Mouse (Mus musculus) heart, postnatal 10 days (tissue): ENCODE measurements around the gene Rere. TPM values are rescaled to one million over a fixed set of nuclear protein-coding genes. Genes with fewer than 3 reads are reported as not detected.

Source experiments
- DNase-seq, 2 experiments: peaks; one replicate each; pipeline ENCODE4 v3.0.0; 2021
- intact Hi-C: fragments of 180-260 bp; cut with DNase I; formaldehyde crosslinking; loops from one replicate; pipeline ENCODE4 v1.15.1; 2025
- total RNA-seq, 2 experiments: library from RNA; stranded (reverse); gene quantifications; 2 replicates each; pipeline ENCODE4 v1.2.3; 2021

Gene Rere
- 10 to 100 TPM; 62.1 to 68.0 TPM for total RNA-seq

DNA sequence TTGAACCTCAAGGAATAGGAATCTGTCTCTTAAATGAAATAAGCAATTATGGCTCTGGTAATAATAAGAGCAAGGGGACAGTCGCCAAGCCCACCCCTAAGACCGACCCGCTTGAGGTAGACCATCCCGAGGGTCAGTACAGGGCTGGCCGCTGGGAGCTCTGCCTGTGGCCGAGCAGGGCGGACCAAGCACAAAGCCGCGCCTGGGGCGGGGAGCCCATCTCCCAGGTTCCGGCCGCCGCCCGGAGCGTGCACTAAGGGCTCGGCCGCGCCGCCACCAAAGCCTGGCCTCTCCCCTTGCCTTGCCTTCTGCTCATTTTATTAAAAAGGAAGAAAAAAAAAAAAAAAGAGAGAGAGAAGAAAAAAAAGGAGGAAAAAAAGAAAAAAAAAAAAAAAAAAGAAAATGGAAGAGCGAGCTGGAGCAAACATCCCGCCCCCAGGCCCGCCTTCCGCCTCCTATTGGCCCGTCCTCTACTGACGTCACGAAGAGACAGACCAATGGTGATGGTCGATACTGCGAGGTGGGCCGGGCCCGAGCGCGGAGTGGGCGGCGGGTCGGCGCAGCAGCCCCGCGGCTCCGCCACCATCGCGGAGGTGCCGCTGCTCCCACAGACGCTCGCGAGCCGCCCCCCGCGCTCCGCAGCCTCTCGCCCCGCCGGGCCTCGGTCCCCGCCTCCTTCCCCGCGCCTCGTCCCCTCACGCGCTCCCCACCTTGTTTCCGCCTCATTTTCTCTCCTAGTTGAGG, at the start of gene Rere:
Rere (plus strand) TSS at position 629 of the 744 bp plus-strand sequence.
- intact Hi-C loops, result no loop called here
- DNase-seq, result peak; percentile 99 to 100

DNA sequence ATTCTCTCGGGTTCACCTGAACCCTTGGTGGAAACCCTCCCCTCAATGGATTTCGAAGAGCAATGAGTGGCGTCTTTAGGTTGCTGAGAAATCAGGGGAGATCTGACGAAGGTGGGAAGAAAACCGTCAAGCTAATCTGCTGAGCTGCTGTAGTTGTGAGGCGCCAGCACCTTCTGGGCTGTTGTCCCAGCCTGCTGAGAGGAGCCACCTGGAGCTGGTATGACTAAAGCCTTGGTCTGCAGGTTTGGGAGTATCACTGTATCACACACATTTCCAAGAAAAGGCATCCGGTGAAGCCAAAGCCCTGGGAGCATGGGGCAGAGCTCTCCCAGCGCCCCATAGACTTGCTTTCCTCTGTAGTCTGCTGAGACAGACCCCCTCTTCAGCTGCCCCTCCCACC, 49.6 kb upstream of the Rere start:
- intact Hi-C loops, result no loop called here
- DNase-seq, result no peak

DNA sequence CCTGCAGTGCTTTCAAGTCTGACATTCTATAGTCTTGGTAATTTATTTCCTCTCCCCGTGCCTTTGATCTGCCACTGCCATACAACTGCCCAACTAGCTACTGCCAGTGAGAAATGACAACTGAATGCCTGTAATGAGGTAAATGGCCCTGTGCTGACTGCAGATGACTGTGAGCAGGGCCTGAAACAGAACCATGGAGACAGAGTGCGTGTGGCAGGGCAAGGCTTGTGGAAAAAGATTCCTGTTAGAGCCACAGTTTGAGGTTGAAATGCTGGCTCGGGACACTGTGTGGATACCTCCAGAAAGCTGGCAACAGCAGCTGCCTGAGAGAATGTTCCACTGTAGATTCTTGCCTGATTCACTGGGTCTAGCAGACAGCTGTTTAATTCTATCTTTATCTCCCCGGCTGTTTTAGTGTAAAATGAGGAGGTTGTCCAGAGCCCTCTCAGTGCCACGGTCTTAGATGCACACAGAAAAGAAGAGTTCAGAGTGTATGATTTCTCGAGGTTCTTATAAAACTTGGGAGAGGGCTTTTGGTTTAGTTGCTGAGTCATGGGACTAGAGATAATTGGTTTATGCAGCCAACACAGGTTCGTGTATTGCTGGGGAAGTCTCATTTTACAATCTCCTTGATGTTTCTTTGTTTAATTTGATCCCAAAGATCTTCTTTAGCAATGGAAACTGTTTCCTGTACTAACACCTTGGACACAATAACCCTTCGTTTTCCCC, 46.7 kb upstream of the Rere start:
- no peak for DNase-seq
- intact Hi-C loops, result no loop called here

DNA sequence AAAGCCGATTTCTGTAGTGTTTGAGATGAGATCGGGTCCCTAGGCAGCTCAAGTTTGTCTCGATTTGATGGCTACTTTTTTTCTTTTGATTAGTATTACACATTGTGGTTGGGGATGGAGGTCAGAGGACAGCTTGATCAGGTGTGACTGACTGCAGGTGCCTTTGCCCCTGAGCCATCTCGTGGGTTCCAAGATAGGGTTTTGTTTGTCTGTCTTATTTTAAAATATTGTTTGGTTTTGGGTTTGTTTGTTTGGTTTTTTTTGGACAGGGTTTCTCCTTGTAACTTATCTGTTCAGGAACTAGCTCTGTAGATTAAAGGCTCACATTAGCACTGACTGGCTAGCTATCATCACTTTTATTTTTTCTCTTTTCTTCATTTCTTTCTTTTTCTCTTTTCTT, 45.9 kb upstream of the Rere start:
- intact Hi-C loops, result no loop called here
- no peak for DNase-seq

DNA sequence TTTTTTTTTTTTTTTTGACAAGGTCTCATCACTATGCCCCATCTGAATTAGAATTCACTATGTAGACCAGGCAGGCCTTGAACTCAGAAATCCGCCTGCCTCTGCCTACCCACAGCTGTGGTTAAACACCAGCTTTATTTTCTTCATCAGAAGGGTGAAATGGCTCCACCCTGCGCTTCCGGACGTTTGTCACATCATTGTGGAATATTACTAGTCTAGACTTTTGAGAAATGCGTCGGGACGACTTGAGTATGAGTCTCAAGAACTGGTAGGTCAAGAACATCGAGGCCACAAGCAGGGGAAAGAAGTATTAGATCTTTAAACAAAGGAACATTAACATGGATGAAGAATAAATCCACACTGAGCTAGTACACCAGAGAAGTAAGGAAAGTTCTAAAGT, 45.4 kb upstream of the Rere start:
- intact Hi-C loops, result no loop called here
- no peak for DNase-seq

DNA sequence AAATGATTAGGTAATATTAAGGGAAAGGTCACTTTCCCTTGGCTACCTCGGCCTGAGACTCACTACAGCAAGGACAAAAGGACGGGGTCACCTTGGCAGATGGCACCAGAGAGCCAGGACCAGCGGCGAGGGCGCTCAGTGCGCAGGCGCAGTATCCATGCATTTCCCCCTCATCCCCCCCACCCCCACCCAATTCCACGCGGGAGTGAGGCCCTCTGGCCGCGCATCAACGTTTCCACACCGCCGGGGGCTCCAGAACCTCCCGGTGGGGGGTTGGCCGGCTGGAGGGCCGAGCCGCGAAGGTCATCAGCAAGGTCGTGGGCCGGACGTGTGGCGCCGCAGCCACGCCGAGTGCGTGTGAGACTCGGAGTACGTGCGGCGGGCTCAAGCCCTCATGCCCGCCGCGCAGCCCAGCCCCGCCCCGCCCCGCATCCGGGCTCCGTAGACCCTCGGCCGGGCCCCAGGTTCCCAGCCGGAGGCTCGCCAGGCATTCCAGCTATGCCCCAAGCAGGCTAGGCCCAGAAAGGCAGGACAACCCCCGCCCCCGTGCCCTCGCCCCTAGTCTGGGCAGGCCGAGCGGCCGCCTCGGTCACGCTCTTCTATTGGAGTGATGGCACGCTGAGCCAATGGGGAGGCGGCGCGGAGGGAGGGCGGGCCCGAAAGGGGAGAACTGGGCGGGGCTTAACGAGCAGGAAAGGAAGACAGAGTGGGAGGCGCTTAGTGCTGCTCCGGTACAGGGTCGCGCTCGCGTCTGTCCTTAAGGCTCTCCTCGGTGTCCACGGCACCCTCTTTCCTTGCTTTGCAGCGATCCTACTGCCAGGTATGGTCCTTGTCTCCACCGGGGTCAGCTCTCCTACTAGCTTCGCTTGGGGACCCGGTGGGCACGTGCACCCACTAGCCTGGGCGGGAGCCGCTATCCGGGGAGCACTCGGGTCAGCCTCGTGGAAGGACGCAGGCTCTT, 44.6 kb upstream of the Rere start, which contains the start of gene Eno1:
Eno1 (plus strand) TSS at position 201 of the 961 bp plus-strand sequence.
- DNase-seq, result peak; percentile 98
- intact Hi-C loops, result no loop called here

DNA sequence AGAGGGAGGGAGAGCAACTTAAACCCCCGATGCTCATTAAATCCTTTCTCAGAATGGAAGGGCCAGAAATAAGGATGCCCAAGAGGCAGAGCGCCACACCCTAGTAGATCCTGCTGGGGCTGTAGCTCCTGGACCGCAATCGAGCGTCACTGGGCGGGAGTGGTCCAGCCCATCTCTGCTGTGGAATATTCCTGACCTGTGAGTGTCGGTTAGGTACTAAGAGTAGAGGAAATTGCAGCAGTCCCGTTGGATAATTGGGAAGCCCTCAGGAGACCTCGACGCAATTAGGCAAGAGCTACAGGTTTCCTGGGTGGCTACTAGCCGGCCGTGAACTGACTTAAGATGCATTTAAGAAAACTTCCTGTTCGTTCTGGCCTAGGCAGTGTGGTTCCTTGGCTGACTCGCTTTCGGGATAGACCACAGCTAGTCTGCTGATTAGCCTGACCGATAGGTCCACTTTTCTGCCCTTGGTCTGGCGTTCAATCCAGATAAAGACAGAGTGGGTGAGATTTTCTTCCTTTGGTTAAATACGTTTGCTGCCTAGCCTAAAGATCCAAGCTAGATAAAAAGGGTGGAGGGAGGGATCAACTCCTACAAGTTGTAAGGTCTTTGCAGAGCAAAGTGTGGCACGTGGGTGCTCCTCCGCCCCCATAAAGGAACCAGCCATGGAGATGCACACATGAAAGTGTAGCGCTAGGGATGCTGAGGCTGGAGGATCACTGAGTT, 43.6 kb upstream of the Rere start:
- DNase-seq, result peak in 1 of 2 experiments; percentile 48
- intact Hi-C loops, result no loop called here

DNA sequence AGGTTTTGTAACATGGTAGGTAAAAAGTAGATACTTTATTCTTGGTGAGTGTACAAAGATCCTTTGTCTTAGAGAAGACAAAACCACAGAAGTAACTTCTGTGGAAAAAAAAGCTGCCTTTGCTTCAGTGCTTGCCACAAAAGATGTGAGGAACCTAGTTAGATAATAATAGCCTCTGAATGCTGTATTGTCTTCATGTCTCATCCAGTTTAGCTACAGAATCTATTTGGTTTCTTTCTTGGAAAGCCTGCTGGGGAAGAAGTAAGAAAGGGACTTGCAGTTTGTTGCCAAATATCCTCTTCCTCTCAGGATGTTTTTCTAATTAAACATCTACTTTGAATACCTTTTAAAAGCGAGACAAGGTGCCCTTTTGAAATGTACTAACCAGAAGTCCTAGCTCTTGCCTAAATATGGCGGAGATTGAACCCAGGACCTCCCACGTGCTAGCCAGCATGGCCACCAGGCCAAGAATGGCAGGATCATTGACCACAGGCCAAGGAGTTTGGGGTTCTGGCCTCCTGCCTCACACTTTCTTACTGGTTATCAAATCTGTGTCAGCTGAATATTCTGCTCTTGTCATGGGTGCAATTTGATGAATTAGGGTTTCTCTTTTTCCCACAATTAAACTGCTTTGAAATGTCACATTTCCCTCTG, 42.9 kb upstream of the Rere start:
- peak; percentile 57 to 59 for DNase-seq
- intact Hi-C loops, result no loop called here

DNA sequence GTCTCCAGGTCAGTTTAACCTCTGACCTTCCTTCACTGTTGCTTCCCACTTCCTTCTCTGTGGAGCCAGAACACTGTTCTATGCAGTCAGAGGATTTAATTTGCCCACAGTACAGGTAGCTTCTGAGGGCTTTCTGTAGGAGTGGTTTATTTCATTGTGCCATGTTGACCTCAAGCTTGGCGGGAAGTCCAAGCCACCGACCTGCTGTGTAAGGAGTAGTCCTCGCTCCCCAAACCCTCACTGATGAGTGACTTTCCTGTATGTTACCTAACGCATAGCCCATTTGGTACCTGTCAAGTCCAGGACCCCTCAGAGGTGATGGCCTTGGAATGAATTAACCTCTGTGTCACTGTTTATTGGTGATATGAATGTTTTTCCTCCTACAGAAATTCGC, 42.4 kb upstream of the Rere start:
- intact Hi-C loops, result no loop called here
- DNase-seq, result no peak

DNA sequence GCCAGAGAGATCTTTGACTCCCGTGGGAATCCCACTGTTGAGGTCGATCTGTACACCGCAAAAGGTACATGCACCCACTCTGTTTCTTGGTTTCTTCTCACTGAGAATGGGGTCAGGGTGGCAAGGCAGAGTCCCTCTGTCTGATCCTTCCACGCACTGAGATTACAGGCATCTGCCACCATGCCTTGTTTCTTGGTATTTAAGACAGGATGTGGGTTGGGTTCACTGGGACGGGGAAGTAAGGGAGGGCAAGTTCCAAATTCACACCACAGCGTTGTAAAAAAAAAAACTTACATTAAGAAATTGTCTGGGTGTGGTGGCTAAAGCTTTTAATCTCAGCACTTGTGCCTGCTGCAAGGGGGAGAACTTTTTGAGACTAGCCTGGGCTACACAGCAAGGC, 41.9 kb upstream of the Rere start:
- intact Hi-C loops, result no loop called here

DNA sequence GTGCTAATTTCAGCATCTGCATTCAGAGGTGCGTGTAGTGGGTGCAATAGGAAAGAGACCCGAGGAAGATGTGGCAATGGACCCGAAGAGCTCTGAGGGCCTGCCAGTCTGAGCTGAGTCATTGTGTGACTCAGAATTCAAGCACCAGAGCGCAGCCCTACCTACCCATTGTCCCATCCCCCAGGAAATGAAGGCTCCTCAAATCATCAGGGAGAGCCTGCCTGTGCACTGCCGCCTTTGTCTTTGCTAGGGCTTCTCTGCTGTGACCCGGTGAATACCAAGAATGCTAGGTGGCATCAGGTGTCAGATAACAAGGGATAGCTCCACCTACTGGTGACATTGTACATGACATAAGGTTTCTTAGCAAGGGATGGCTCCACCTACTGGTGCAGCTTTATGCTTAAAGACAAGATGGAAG, 41.5 kb upstream of the Rere start:
- DNase-seq, result peak; percentile 89 to 91
- intact Hi-C loops, result loop anchor here (1.0 to 2.0 kb wide), 2 partner anchors 46 to 63 kb away; no protein-coding TSS in a partner anchor

More for the DNA sequence above, 41.9 kb upstream of the Rere start:
- no peak for DNase-seq

DNA sequence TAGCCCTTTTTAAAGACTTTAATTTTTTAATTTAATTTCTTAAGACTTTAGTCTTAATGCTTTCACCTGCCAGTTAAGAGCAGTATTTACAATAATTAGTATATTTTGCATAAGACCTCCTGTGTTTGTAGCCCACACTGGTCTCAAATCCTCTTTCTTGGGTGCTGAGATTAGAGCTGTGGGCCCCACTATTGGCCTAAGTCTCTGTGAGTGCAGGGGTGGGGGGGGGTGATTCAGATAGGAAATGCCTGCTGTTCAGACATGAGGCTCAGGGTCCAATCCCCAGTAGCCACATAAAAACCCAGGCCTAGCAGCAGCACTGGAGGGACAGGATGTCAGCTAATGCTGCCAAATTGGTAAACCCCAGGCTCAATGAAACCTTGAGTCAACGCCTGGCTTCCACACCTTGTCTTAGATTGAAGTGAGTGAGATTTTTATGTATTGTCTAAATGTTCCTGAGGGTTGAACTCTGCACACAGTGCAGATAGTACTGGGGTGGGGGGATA, 41.0 kb upstream of the Rere start:
- no peak for DNase-seq
- intact Hi-C loops, result loop anchor here (1.0 to 2.0 kb wide), 2 partner anchors 46 to 64 kb away; no protein-coding TSS in a partner anchor

DNA sequence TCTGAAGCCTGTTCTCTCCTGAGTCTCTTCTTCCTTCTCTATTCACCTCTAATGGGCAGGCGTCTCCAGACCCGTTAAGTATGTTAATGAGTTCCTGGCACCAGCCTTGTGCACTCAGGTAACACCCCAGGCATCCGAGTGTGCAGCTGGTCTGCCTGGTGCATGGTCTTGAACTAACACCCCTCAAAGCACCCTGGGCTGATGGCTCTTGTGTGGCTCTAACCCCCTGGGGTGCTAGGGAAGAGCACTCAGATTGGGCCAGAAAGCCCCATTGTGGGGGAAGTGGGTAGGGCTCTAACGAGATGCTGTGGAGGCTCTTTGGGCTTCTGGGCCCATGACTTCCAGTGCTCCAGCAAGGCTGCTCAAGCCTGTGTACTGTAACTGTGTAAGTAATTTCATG, 39.7 kb upstream of the Rere start:
- intact Hi-C loops, result loop anchor here (2.0 kb wide), 1 partner anchor 65 kb away; no protein-coding TSS in a partner anchor

DNA sequence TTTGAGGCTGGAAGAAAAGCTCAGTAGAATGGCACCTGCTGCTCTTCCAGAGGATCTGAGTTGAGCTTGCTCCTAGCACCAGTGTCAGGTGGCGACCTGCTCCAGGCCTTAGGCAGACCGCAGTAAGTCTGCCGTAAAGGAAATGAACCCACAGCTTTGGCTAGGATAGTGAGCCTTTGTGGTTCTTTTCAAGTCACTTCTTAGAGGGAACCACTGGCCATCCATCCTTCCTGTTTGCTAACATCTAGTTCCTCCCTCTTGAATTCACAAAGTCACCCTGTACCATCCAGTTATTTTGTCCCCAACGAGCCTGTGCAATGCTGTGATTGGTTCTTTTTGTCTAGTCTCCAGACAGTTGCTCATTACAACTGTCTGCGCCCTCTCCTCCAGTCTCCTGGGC, 38.7 kb upstream of the Rere start:
- intact Hi-C loops, result no loop called here
- no peak for DNase-seq

More for the DNA sequence above, 39.7 kb upstream of the Rere start:
- no peak for DNase-seq

DNA sequence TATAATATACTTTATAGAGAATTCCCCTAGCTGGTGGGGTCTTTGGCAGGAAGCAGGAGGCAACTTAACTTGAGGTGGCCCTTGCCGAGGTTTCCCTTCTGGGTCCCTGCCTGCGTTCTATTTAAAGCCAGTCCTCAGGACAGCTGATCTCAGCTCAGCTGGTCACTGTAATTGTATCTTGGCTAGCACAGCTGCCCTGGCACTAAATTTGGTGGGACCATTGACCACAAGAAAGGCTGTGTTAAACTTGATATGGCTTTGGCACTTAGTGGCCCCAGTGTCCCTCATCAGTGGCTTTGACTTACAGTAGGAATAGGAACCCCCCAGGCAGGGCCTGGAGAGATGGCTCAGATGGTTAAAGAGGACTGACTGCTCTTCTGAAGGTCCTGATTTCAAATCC, 35.6 kb upstream of the Rere start:
- intact Hi-C loops, result no loop called here
- DNase-seq, result peak; percentile 59 to 61

DNA sequence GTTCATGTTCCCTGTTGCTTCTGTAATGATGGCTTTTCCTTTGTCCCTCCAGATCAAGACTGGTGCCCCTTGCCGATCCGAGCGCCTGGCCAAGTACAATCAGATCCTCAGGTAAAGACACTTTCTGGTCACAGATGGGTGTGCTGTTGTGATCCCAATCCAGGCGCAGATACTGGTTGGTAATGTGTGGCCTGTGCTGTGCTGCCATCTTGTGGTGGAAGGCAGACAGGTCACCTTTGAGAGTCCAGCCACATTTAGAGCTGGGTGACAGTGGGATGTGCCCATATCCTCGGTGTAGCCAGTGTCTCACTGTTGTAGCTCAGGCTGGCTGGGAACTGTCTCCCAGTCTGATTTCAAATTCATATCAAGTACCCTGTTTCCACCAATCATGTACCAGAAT, 33.4 kb upstream of the Rere start:
- intact Hi-C loops, result loop anchor here (2.0 kb wide), 1 partner anchor 29 kb away; no protein-coding TSS in a partner anchor
- peak; percentile 73 to 84 for DNase-seq

DNA sequence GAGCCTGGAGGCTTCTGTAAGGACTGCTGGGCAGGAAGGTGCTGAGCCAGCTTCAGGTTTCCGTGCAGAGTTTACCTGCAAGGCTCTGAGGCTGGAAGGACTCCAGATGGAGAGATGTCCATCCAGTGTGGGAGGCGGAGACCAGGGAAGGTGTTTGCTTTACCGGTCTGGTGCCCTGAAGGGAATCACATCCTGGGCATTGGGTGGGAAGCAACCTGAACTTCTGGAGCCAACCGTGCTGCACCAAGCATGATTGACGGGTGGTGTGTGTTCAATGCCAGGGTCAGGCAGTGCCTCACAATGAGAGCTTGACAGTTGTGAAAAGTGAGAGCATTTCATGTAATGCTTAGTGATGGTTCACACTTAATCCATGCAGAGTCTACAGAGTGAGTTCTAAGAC, 32.5 kb upstream of the Rere start:
- intact Hi-C loops, result loop anchor here (2.0 kb wide), 1 partner anchor 30 kb away; no protein-coding TSS in a partner anchor
- no peak for DNase-seq

DNA sequence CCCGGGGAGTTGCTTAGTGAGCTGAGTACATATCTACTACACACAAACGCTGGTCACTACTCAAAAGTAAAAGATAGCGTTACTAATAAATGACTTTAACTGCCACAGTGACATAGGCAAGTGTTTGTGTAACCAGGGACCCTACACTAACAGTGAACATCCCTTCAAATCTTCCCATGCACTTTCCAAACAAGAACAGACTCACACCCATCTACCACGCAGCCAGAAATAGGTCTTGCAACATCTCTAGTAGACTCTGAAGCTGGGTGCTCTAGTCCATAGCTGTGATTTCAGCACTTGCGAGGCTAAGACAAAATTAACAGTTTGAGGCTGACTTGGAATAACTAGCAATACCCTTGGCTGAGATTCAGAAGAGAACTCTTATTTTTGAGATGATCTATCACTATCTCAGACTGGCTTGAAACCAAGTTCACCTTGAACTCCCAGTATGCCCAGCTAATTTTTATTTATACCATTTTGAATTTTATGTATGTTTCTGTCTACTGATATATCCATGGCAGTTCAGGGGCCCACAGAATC, 31.6 kb upstream of the Rere start:
- intact Hi-C loops, result loop anchor here (2.0 kb wide), 1 partner anchor 31 kb away; no protein-coding TSS in a partner anchor
- no peak for DNase-seq
